Mouse (Mus musculus) heart, adult 18-20 months (tissue): ENCODE results near the gene Mboat2. TPM values are rescaled to one million over a fixed set of nuclear protein-coding genes. Genes with fewer than 3 reads are reported as not detected.

Experiments
- DNase-seq, 2 experiments: peaks; one replicate each; pipeline ENCODE4 v3.0.0; 2021 to 2022; ENCODE audit warnings: mixed read lengths in 1 of 2
- total RNA-seq, 2 experiments: library from RNA; stranded (reverse); gene quantifications; 2 replicates each; pipeline ENCODE4 v1.2.3; 2021

The Mboat2 gene
- total RNA-seq, 2 experiments from 2014 or later, result 8.7 to 8.9 TPM

GRCm38 (mm10) chr12:24860436-24860835 lies 29.8 kb downstream of the Mboat2 start:
- DNase-seq, result no peak

GRCm38 (mm10) chr12:24863762-24864161 lies 33.1 kb downstream of the Mboat2 start:
- DNase-seq, result no peak

GRCm38 (mm10) chr12:24866645-24867044 lies 36.0 kb downstream of the Mboat2 start:
- DNase-seq, result no peak

- no peak for DNase-seq
Observed at GRCm38 (mm10) chr12:24868694-24869093, 38.0 kb downstream of the Mboat2 start.

GRCm38 (mm10) chr12:24869231-24869630 lies 38.6 kb downstream of the Mboat2 start:
- no peak for DNase-seq

- no peak for DNase-seq
Observed at GRCm38 (mm10) chr12:24870901-24871300, 40.2 kb downstream of the Mboat2 start.

- DNase-seq, result no peak
Observed at GRCm38 (mm10) chr12:24872264-24872663, 41.6 kb downstream of the Mboat2 start.

GRCm38 (mm10) chr12:24872689-24873088 lies 42.0 kb downstream of the Mboat2 start:
- DNase-seq, result no peak

- no peak for DNase-seq
Observed at GRCm38 (mm10) chr12:24875908-24876307, 45.2 kb downstream of the Mboat2 start.

- no peak for DNase-seq
Observed at GRCm38 (mm10) chr12:24877231-24877630, 46.6 kb downstream of the Mboat2 start.

- DNase-seq, result no peak
Observed at GRCm38 (mm10) chr12:24878090-24878489, 47.4 kb downstream of the Mboat2 start.

GRCm38 (mm10) chr12:24878735-24879362 lies 48.2 kb downstream of the Mboat2 start:
- DNase-seq, result no peak

- no peak for DNase-seq
Observed at GRCm38 (mm10) chr12:24879613-24880029, 48.9 kb downstream of the Mboat2 start.

- DNase-seq, result no peak
Observed at GRCm38 (mm10) chr12:24883279-24883678, 52.6 kb downstream of the Mboat2 start.

- DNase-seq, result no peak
Observed at GRCm38 (mm10) chr12:24886800-24887199, 56.1 kb downstream of the Mboat2 start.

GRCm38 (mm10) chr12:24889371-24890051 lies 58.8 kb downstream of the Mboat2 start:
- no peak for DNase-seq

GRCm38 (mm10) chr12:24890158-24890557 lies 59.5 kb downstream of the Mboat2 start:
- no peak for DNase-seq

GRCm38 (mm10) chr12:24890684-24891459 lies 60.2 kb downstream of the Mboat2 start:
- no peak for DNase-seq

- no peak for DNase-seq
Observed at GRCm38 (mm10) chr12:24892536-24892935, 61.9 kb downstream of the Mboat2 start.

- peak; percentile 15 to 23 for DNase-seq
Observed at GRCm38 (mm10) chr12:24893777-24894468, 63.2 kb downstream of the Mboat2 start.

- DNase-seq, result peak; percentile 25 to 58
Observed at GRCm38 (mm10) chr12:24895352-24895751, 64.7 kb downstream of the Mboat2 start.

GRCm38 (mm10) chr12:24897354-24897753 lies 66.7 kb downstream of the Mboat2 start:
- no peak for DNase-seq
